Mouse (Mus musculus): ENCODE measurements around the gene Rasip1. TPM values are rescaled to one million over a fixed set of nuclear protein-coding genes. Genes with fewer than 3 reads are reported as not detected.
A peak's percentile ranks its signal among the peaks of the same experiment; 100 is the strongest.
"Not testable (repeated sequence)": the region's sequence is repeated elsewhere in the genome, so short reads cannot be mapped to it uniquely, and the experiment has no call there.

Rasip1 gene
- polyA plus RNA-seq, 1 experiment from 2014 or later: 16.7 TPM

DNA sequence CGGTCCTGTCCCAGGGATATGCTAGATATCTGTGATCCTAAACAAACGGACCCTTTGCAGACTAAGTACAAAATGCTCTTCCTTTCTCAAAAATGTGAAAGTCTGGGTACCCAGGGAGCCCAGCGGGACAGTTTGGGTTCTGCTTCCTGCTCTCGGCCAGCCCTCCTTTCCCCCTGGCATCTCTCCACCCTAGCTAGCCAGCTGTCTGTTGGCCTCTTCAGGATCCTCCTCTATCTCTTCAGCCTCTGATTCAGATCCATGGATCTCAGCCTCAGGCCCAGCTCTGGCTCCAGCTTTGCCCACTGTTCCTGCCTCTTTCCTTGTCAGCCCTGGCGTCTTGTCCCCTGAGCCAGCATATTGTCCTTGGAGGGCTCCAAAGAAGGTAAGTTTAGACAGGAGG, 14.8 kb downstream of the Rasip1 start:
- Histone ChIP-seq H3K4me3 (ENCODE audit: low read length) (no peak overlapping the region), H3K27me3 (replicated peaks; ENCODE audit: control insufficient read depth, insufficient read depth, low read length) (no peaks in the 10 kb centered on the region), H3K9ac (ENCODE audit: low read depth, low read length) (no peak overlapping the region), H3K27ac (ENCODE audit: low read depth, low read length) (no peak overlapping the region), H3K4me1 (ENCODE audit: control insufficient read depth, insufficient read depth, low read depth, low read length) (peaks cover 18% of the 10 kb centered on the region), H3K4me2 (ENCODE audit: low read length) (no peak overlapping the region), H3K9me3 (ENCODE audit: control insufficient read depth, low read length) (no peaks in the 10 kb centered on the region), H3K36me3 (ENCODE audit: control insufficient read depth, insufficient read depth, low read length) (no peaks in the 10 kb centered on the region)
- WGBS: 78% methylated on average over 5 of the region's 5 CpGs
- ATAC-seq: no peak

DNA sequence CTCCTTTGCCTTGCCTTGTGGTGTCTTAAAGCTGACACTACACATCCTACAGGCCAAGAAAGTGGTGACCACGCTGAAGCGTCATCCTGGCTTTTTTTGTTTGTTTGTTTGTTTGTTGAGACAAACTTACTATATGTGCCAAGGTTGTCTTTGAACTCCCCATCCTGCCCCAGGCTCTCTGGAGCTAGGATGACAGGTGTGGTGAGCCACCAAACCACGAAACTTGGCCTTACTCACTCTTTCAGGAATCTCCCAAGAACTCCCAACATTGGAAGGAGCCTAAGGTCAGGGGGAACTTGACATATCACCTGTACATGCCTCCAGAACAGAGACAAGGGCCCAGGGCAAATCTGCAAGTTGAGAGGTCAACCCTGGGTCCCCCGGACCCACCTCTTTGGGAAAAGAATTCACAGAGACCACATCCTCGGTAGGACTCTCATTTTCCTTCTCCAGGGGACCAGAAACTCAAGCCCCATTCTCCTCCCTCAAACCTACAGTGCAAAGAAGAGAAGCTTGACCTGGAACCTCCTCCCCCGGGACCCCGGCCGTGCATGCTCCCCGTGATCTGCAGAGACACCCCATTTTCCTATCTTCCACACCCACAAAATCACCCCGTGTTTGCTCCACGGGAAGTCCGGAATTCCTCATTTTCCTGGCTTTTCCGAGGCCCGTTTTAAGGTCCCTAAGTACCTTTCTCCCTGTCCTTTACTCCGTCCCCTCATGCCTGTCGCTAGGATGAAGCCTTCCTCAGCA, 15.4 kb downstream of the Rasip1 start:
- Histone ChIP-seq H3K4me1 (ENCODE audit: control insufficient read depth, insufficient read depth, low read depth, low read length) (peaks cover 18% of the 10 kb centered on the region), H3K27ac (ENCODE audit: low read depth, low read length) (peak overlapping the region; percentile 80), H3K4me3 (ENCODE audit: low read length) (peak overlapping the region; percentile 43), H3K4me2 (ENCODE audit: low read length) (peak overlapping the region; percentile 77), H3K9ac (ENCODE audit: low read depth, low read length) (peak overlapping the region; percentile 74), H3K9me3 (ENCODE audit: control insufficient read depth, low read length) (no peaks in the 10 kb centered on the region), H3K27me3 (replicated peaks; ENCODE audit: control insufficient read depth, insufficient read depth, low read length) (no peaks in the 10 kb centered on the region), H3K36me3 (ENCODE audit: control insufficient read depth, insufficient read depth, low read length) (no peaks in the 10 kb centered on the region)
- no peak for ATAC-seq
- WGBS: 37% methylated on average over 16 of the region's 16 CpGs

DNA sequence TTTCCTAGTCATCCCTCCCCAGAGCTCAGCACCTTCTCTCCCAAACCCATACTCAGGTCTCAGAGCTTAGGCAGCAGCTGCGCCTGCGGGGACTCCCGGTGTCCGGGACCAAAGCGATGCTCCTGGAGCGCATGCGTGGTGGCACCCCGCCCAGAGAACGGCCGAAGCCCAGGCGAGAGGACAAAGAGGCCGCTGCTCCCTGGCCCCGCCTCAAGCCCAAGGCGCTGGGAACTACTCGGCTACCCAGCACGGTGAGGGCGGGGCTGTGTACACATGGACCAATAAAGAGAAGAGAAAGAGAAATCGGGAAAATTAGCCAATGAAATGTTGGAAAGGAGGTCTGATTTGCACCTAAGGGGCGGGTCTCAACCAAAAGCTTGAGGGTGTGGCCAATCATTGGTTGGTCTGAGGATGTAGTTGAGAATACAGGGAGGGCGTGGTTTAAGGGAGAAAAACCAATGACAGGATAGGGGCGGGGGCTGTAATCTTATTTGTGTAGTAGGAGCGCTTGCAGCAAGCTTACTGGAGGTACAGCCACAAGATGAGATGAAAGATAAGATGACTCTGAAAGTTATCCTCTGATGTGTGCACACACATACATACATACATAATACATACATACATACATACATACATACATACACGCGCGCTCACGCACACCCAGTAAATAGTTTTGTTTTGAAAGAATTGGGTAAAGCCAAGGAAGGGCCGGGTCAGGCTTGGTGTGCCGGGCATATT, 16.3 kb downstream of the Rasip1 start:
- no peaks in the 10 kb centered on the region for H3K9me3 ChIP-seq (ENCODE audit: control insufficient read depth, low read length)
- peak overlapping the region; percentile 80 for H3K27ac ChIP-seq (ENCODE audit: low read depth, low read length)
- no peaks in the 10 kb centered on the region for H3K36me3 ChIP-seq (ENCODE audit: control insufficient read depth, insufficient read depth, low read length)
- H3K9ac ChIP-seq (ENCODE audit: low read depth, low read length): peak overlapping the region; percentile 74
- no peaks in the 10 kb centered on the region for H3K27me3 ChIP-seq (replicated peaks; ENCODE audit: control insufficient read depth, insufficient read depth, low read length)
- H3K4me1 ChIP-seq (ENCODE audit: control insufficient read depth, insufficient read depth, low read depth, low read length): peaks cover 13% of the 10 kb centered on the region
- ATAC-seq: peak; percentile 94
- peak overlapping the region; percentile 77 for H3K4me2 ChIP-seq (ENCODE audit: low read length)
- WGBS: 2% methylated on average over 28 of the region's 28 CpGs
- H3K4me3 ChIP-seq (ENCODE audit: low read length): peak overlapping the region; percentile 43

DNA sequence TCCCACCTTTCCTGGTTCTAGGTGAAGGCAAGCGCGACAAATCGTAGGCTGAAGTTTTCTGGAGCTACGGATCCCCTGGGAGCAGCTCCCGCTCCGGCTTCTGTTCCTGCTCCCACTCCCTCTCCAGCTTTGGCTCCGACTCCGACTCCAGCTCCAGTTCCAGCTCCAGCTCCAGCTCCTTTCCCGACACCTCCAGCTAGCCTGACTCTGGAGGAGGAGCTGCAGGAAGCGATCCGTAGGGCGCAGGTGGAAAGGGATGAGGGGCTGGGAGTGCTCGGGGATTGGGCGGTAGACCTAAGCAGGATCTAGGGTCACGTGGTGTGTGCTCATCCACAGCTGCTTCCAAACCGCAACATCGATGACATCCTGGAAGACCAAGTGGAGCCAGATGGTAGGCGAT, 16.9 kb downstream of the Rasip1 start:
- Histone ChIP-seq H3K4me3 (ENCODE audit: low read length) (peak overlapping the region; percentile 37), H3K4me2 (ENCODE audit: low read length) (peak overlapping the region; percentile 77), H3K9ac (ENCODE audit: low read depth, low read length) (peak overlapping the region; percentile 49), H3K9me3 (ENCODE audit: control insufficient read depth, low read length) (no peaks in the 10 kb centered on the region), H3K27ac (ENCODE audit: low read depth, low read length) (peak overlapping the region; percentile 80), H3K27me3 (replicated peaks; ENCODE audit: control insufficient read depth, insufficient read depth, low read length) (no peaks in the 10 kb centered on the region), H3K36me3 (ENCODE audit: control insufficient read depth, insufficient read depth, low read length) (no peaks in the 10 kb centered on the region), H3K4me1 (ENCODE audit: control insufficient read depth, insufficient read depth, low read depth, low read length) (peaks cover 13% of the 10 kb centered on the region)
- ATAC-seq: peak; percentile 6
- WGBS: 2% methylated on average over 18 of the region's 18 CpGs

DNA sequence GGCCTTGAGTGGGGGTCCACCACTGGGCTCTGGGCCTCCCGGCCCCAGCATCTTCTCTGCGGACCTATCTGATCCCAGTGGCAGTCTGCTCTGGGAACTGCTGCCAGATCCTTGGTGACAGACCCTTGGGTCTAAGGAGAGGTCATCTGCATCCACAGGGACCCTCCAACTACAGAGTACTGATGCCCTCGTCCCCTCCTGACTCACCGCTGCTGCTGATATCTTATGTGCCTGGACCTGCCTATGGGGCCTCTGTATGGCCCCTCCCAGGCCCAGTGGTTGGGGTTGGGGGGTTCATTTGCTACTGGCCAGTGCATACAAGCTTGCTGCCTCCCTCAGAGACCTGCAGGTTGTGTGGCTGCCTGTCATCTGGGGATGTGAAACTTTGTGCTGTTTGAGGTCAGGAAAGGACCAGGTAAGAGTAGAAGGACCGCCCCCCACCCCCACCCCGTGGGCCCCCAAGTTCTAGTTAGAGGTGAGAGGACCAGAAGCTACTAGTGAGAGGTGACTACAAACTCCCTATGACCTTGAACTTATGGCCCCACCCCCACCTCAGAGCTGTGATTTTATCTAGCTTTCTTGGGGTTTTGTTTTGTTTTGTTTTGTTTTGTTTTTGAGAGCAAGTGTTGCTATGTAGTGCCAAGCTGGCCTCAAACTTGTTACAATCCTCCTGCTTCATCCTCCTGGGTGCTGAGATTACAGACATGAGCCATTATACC, 17.7 kb downstream of the Rasip1 start:
- 68% methylated on average over 6 of the region's 6 CpGs for WGBS

DNA sequence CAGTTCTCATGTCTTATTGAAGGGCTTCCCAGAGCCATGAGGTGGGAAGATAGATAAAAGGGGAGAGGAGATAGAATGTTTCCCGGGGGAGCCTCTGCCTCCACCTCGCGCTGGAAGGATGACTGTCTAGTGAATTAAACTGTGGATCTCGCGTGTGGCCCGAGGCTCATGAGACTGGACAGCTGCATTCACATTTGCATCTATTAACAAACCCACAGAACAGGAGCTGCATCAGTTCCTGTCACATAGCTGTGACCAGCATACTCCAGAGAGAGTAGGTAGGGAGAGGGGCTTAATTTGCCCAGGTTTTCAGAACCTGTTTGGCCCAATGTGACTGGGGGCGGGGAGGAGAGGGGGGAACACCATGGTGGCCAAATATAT, 18.3 kb downstream of the Rasip1 start:
- Histone ChIP-seq H3K36me3 (ENCODE audit: control insufficient read depth, insufficient read depth, low read length) (no peaks in the 10 kb centered on the region), H3K9ac (ENCODE audit: low read depth, low read length) (no peak overlapping the region), H3K4me1 (ENCODE audit: control insufficient read depth, insufficient read depth, low read depth, low read length) (peaks cover 13% of the 10 kb centered on the region), H3K27me3 (replicated peaks; ENCODE audit: control insufficient read depth, insufficient read depth, low read length) (no peaks in the 10 kb centered on the region), H3K9me3 (ENCODE audit: control insufficient read depth, low read length) (no peaks in the 10 kb centered on the region), H3K27ac (ENCODE audit: low read depth, low read length) (no peak overlapping the region), H3K4me3 (ENCODE audit: low read length) (no peak overlapping the region), H3K4me2 (ENCODE audit: low read length) (no peak overlapping the region)
- WGBS: 60% methylated on average over 7 of the region's 7 CpGs
- no peak for ATAC-seq

More for the DNA sequence above, 17.7 kb downstream of the Rasip1 start:
- peak overlapping the region; percentile 77 for H3K4me2 ChIP-seq (ENCODE audit: low read length)
- H3K4me3 ChIP-seq (ENCODE audit: low read length): peak overlapping the region; percentile 37
- H3K27me3 ChIP-seq (replicated peaks; ENCODE audit: control insufficient read depth, insufficient read depth, low read length): no peaks in the 10 kb centered on the region
- H3K9me3 ChIP-seq (ENCODE audit: control insufficient read depth, low read length): no peaks in the 10 kb centered on the region
- H3K36me3 ChIP-seq (ENCODE audit: control insufficient read depth, insufficient read depth, low read length): no peaks in the 10 kb centered on the region
- ATAC-seq: no peak
- peak overlapping the region; percentile 80 for H3K27ac ChIP-seq (ENCODE audit: low read depth, low read length)
- H3K4me1 ChIP-seq (ENCODE audit: control insufficient read depth, insufficient read depth, low read depth, low read length): peaks cover 13% of the 10 kb centered on the region
- peak overlapping the region; percentile 1; the same call in 1 of the 2 replicates for H3K9ac ChIP-seq (ENCODE audit: low read depth, low read length)

DNA sequence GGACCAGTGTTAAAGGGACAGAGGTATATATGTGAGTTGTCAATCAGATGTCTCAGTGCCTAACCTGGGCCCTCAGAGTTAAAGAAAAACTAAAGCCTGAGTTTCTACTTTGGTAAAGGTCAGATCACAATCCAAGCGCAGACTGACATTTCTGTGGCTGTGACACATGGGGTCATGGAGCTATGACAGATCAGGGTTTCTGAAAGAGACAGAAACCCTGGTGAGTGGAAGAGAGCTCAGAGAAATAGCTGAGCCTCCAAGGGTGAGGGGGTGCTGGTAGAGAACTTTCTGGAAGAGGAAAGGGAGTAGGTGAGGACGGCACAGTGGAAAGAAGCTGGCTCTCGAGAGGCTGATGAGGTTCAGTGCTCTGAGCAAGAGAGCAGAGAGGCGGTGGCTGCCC, 19.4 kb downstream of the Rasip1 start:
- Histone ChIP-seq H3K9ac (ENCODE audit: low read depth, low read length) (no peak overlapping the region), H3K9me3 (ENCODE audit: control insufficient read depth, low read length) (no peaks in the 10 kb centered on the region), H3K27ac (ENCODE audit: low read depth, low read length) (no peak overlapping the region), H3K4me1 (ENCODE audit: control insufficient read depth, insufficient read depth, low read depth, low read length) (peaks cover 8% of the 10 kb centered on the region), H3K4me2 (ENCODE audit: low read length) (no peak overlapping the region), H3K4me3 (ENCODE audit: low read length) (no peak overlapping the region), H3K27me3 (replicated peaks; ENCODE audit: control insufficient read depth, insufficient read depth, low read length) (no peaks in the 10 kb centered on the region), H3K36me3 (ENCODE audit: control insufficient read depth, insufficient read depth, low read length) (no peaks in the 10 kb centered on the region)
- 81% methylated on average over 4 of the region's 4 CpGs for WGBS
- no peak for ATAC-seq

DNA sequence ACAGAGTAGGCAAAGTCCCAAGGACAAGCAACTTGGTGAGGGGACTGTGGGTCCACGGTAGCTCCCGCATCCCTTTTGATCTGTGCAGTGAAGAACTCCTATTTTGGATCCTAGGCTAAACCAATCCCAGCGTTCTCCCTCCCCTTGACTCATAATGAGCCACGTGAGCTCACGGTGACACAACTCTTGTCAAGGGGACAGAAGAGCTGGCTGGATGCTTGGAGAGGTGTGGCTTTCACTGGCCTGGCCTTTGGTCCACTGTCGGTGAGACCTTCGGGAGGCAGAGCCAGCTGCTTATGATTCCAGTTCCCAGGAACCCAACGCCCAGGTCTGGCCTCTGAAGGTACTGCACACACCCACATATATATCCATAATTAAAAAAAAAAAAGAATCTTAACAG, 22.1 kb downstream of the Rasip1 start:
- Histone ChIP-seq H3K9ac (ENCODE audit: low read depth, low read length) (no peak overlapping the region), H3K4me2 (ENCODE audit: low read length) (no peak overlapping the region), H3K4me1 (ENCODE audit: control insufficient read depth, insufficient read depth, low read depth, low read length) (no peaks in the 10 kb centered on the region; the same call in 1 of the 2 replicates), H3K27ac (ENCODE audit: low read depth, low read length) (no peak overlapping the region), H3K27me3 (replicated peaks; ENCODE audit: control insufficient read depth, insufficient read depth, low read length) (no peaks in the 10 kb centered on the region), H3K4me3 (ENCODE audit: low read length) (no peak overlapping the region), H3K9me3 (ENCODE audit: control insufficient read depth, low read length) (no peaks in the 10 kb centered on the region), H3K36me3 (ENCODE audit: control insufficient read depth, insufficient read depth, low read length) (no peaks in the 10 kb centered on the region)
- no peak for ATAC-seq
- 87% methylated on average over 8 of the region's 8 CpGs for WGBS

DNA sequence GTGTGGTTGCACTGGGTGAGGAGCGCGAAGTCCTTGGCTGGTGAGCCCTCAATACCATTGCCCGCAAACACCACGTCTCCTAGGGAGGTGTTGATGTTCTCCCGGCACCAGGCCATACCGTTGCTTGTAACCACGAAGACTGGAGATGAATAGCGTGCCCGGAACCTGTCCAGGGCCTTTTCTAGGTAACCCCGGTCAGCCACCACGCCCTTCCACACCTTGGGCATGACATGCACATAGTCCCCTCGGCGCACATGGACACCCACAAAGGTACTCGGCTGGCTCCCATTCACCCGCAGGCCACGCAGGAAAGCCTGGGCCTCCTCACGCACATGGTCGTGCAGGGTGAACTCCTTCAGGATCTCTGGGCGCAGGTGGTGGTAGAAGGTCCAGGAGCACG, 23.2 kb downstream of the Rasip1 start:
- 95% methylated on average over 18 of the region's 20 CpGs for WGBS
- not testable (repeated sequence) for H3K4me2 ChIP-seq (ENCODE audit: low read length); ATAC-seq

More for the DNA sequence above, 23.2 kb downstream of the Rasip1 start:
- not testable (repeated sequence) for H3K9ac ChIP-seq (ENCODE audit: low read depth, low read length); H3K27me3 ChIP-seq (replicated peaks; ENCODE audit: control insufficient read depth, insufficient read depth, low read length); H3K9me3 ChIP-seq (ENCODE audit: control insufficient read depth, low read length); H3K27ac ChIP-seq (ENCODE audit: low read depth, low read length); H3K4me1 ChIP-seq (ENCODE audit: control insufficient read depth, insufficient read depth, low read depth, low read length); H3K36me3 ChIP-seq (ENCODE audit: control insufficient read depth, insufficient read depth, low read length); H3K4me3 ChIP-seq (ENCODE audit: low read length)

All from hindbrain, embryonic 16.5 days (tissue).